In the genomic region with DNA sequence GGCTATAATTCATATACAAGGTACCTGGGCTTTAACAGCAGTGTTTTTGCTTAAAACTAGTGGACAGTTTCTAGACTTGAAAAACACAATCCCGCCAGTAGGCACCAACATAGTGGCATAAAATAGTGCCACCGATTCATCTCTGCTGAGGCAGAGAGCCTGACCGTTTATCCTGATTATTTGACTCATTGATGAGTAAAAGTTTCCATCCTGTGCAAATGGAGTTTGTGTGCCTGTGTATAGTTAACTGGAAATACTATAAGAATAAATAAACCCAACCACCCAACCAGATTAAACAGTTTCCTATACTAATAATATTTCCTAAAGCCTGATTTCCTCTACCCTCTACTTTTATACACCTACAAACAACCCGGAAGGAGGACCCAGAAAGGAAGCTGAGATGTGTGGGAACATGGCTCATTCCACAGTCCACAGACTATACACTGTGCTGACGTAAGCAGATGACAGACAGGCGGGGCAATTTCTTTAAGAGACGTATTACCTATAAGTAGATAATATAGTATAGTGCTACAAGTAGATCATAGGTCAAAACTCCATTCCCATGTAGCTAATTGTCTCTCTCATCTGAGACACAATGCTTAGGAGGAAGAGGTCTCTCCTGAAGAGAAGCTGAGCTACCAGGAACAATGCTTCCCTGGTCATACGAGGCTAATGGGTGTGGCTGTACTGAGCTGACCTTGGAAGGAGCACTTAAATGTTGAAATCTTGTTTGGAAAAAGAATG, we compare ENCODE assay signal across 15 mouse cellular contexts.
"Had no signal": no experiment of that assay in that cellular context is flagged by ENCODE, and none has a peak within 500 bp of the region (broad histone marks: within the 10 kb centered on the region; RNA-seq: fewer than 3 reads in every experiment).

No protein-coding gene starts in this region.

- H3K4me2 ChIP-seq: limb, embryonic 12.5 days; liver, embryonic 13.5 days; lung, embryonic 15.5 days; midbrain, embryonic 13.5 days; neural tube, embryonic 15.5 days had no signal

- H3K4me1 ChIP-seq: liver, embryonic 13.5 days; lung, embryonic 15.5 days; midbrain, embryonic 13.5 days; neural tube, embryonic 15.5 days had no signal

- H3K9me3 ChIP-seq: limb, embryonic 12.5 days; liver, embryonic 13.5 days; lung, embryonic 15.5 days; midbrain, embryonic 13.5 days; neural tube, embryonic 15.5 days had no signal

- H3K36me3 ChIP-seq: limb, embryonic 12.5 days; liver, embryonic 13.5 days; lung, embryonic 15.5 days; midbrain, embryonic 13.5 days; neural tube, embryonic 15.5 days had no signal

- H3K9ac ChIP-seq: limb, embryonic 12.5 days; liver, embryonic 13.5 days; liver, postnatal 0 days; lung, embryonic 15.5 days; midbrain, embryonic 13.5 days; neural tube, embryonic 15.5 days had no signal

- H3K4me3 ChIP-seq: layer of hippocampus, adult 2 months; limb, embryonic 12.5 days; liver, embryonic 13.5 days; lung, embryonic 15.5 days; midbrain, embryonic 13.5 days; neural tube, embryonic 15.5 days had no signal

- H3K27ac ChIP-seq: layer of hippocampus, adult 2 months; limb, embryonic 12.5 days; liver, embryonic 13.5 days; lung, embryonic 15.5 days; midbrain, embryonic 13.5 days; neural tube, embryonic 15.5 days had no signal

- H3K27me3 ChIP-seq: liver, embryonic 13.5 days; lung, embryonic 15.5 days; midbrain, embryonic 13.5 days; neural tube, embryonic 15.5 days had no signal

- ATAC-seq: midbrain, embryonic 13.5 days had no signal

- DNase-seq: kidney, postnatal 10 days; kidney, postnatal 4 days; liver; liver, embryonic 13.5 days; liver, postnatal 0 days; lung, postnatal 36 days; retina, postnatal 1 day; right cerebral cortex, postnatal 14 days; thymus, adult 18-20 months; thymus, postnatal 14 days had no signal
